ENCODE assay signal across 1 mouse cellular context in the genomic region with DNA sequence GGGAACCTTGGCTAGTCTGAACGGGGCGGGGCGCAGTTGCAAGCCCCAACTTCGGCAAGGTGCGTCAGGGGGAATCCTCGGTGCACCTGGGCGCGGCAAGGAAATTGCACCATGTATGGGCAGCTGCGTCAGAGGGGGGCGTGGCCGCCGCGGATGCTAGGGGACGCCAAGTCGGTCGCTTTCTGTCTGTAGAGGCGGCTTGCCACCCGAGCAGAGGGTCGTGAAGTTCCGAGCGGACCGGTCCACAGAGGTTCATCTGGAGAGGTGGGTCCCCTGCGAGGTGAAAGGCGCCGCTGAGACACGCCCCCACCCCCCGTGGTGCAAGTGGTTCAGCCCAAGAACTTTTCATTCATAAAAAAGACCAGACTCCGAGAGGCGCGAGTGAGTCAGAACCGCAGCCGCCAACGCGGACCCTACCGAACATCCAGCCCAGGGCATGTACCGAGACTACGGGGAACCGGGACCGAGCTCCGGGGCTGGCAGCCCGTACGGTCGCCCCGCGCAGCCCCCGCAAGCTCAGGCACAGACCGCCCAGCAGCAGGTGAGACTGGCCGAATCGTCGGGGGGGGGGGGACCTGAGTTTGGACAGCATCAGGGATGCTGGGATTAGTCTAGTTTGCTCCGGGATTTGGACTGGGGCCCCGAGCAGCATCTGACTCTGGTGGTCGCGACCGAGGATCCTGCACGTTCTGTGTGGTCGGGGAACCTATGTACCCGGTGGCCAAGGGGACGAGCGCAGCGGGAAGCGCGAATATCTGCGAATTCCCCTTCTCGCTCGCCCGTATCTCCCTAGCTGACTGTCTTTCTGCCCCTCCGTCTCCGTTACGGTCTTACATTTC.
A peak's percentile ranks its signal among the peaks of the same experiment; 100 is the strongest.
TF ChIP-seq lines count a peak whose summit lies in the region.

Gene Fosl1, plus strand, starts transcription at position 33 of the 839 bp plus-strand sequence.

TF ChIP-seq in MEL, 35 proteins besides CTCF, POLR2A, EP300 and RAD21 (continued from another document):
- TF ChIP-seq HCFC1 (IDR thresholded peaks at IDR 0.05; ENCODE audit: low read depth, low read length) (0 out of 2 replicates have a peak, but pooled peaks have one; percentile 42), SMC3 (IDR thresholded peaks at IDR 0.05; ENCODE audit: low read depth, low read length) (0 out of 2 replicates have a peak, but pooled peaks have one; percentile 2), NELFE (IDR thresholded peaks at IDR 0.05; ENCODE audit: low read depth, low read length) (peak; percentile 48; the same call in 1 of the 2 replicates), ZC3H11A (IDR thresholded peaks at IDR 0.05; ENCODE audit: low read depth, low read length) (no peak), ETS1 (IDR thresholded peaks at IDR 0.05; ENCODE audit: low read depth, low read length) (peak; percentile 36; the same call in 1 of the 2 replicates)
